Mouse (Mus musculus) kidney, adult 2 months (tissue): ENCODE measurements around the gene Vmn1r188. TPM values are rescaled to one million over a fixed set of nuclear protein-coding genes. Genes with fewer than 3 reads are reported as not detected.
"Not testable (repeated sequence)": the region's sequence is repeated elsewhere in the genome, so short reads cannot be mapped to it uniquely, and the experiment has no call there.

Source experiments
- DNase-seq: peaks from one replicate; pipeline ENCODE4 v3.0.0; 2021
- H3K27ac ChIP-seq: fragments of 200-500 bp; 2 replicates; pipeline ENCODE4 v1.5.1; 2012; ENCODE audit warnings: low read depth, low read length, control low read depth, inconsistent platforms; ENCODE audit not compliant: insufficient read depth
- H3K27me3 ChIP-seq: fragments of 200-500 bp; replicated peaks from 2 replicates; pipeline ENCODE4 v1.6.1; 2012; ENCODE audit warnings: mild to moderate bottlenecking, moderate library complexity, low read length, inconsistent platforms; ENCODE audit not compliant: control insufficient read depth, insufficient read depth
- H3K36me3 ChIP-seq: fragments of 200-500 bp; 2 replicates; pipeline ENCODE4 v1.6.1; 2012; ENCODE audit warnings: mild to moderate bottlenecking, moderate library complexity, low read length, inconsistent platforms; ENCODE audit not compliant: control insufficient read depth, insufficient read depth
- H3K4me1 ChIP-seq: fragments of 200-500 bp; 2 replicates; pipeline ENCODE4 v1.6.1; 2011; ENCODE audit warnings: low read length; ENCODE audit not compliant: control insufficient read depth, insufficient read depth
- H3K4me3 ChIP-seq: fragments of 200-500 bp; 2 replicates; pipeline ENCODE4 v1.5.1; 2011; ENCODE audit warnings: mild to moderate bottlenecking, low read depth, low read length, control low read depth; ENCODE audit not compliant: insufficient read depth
- CTCF ChIP-seq: fragments of 200-500 bp; conservative IDR thresholded peaks from 2 replicates; pipeline ENCODE4 v1.5.1; 2011; ENCODE audit warnings: low read depth, mild to moderate bottlenecking, control low read depth, low read length, moderate library complexity, mixed read lengths; ENCODE audit not compliant: insufficient read depth, insufficient read length
- POLR2A ChIP-seq: fragments of 200-500 bp; IDR thresholded peaks from one replicate; pipeline ENCODE4 v1.6.1; 2011; ENCODE audit warnings: low read depth, low read length, control low read depth
- WGBS: fragments of 180-500 bp; shearing (Covaris S2); methylation state at CpG from one replicate; pipeline ENCODE4 v1.1.7; 2018; 5-methylcytosine and 5-hydroxymethylcytosine counted together
- polyA plus RNA-seq: library from polyadenylated mRNA; depleted of rRNA; stranded (reverse); fragments of >200 nt; gene quantifications from 2 replicates; pipeline ENCODE4 v1.2.3, GENCODE M21; 2012

Gene Vmn1r188
- polyA plus RNA-seq, 1 experiment: not detected

- Histone ChIP-seq H3K4me3 (no peak overlapping the region), H3K4me1 (peaks cover 13% of the 10 kb centered on the region; the same call in 1 of the 2 replicates), H3K27me3 (no peaks in the 10 kb centered on the region), H3K36me3 (no peaks in the 10 kb centered on the region), H3K27ac (no peak overlapping the region)
- WGBS: 81% methylated on average over 5 of the region's 5 CpGs
- no peak for DNase-seq
- TF ChIP-seq POLR2A: no peak
- TF ChIP-seq CTCF: no peak
Measured at GRCm38 (mm10) chr13:22039364-22039763, 44.9 kb upstream of the Vmn1r188 start.

- H3K4me1 ChIP-seq: peaks cover 13% of the 10 kb centered on the region; the same call in 1 of the 2 replicates
- no peaks in the 10 kb centered on the region for H3K36me3 ChIP-seq
- H3K4me3 ChIP-seq: no peak overlapping the region
- no peaks in the 10 kb centered on the region for H3K27me3 ChIP-seq
- no peak for DNase-seq
- no peak overlapping the region for H3K27ac ChIP-seq
- WGBS: 23% methylated on average over 2 of the region's 2 CpGs
- TF ChIP-seq POLR2A (no peak), CTCF (no peak)
Measured at GRCm38 (mm10) chr13:22039951-22040463, 44.2 kb upstream of the Vmn1r188 start.

- H3K27me3 ChIP-seq: no peaks in the 10 kb centered on the region
- H3K4me3 ChIP-seq: peak overlapping the region; percentile 59
- H3K36me3 ChIP-seq: no peaks in the 10 kb centered on the region
- no peak overlapping the region for H3K27ac ChIP-seq
- 7% methylated on average over 21 of the region's 24 CpGs for WGBS
- DNase-seq: no peak
- TF ChIP-seq POLR2A (no peak), CTCF (no peak)
- peaks cover 13% of the 10 kb centered on the region; the same call in 1 of the 2 replicates for H3K4me1 ChIP-seq
Measured at GRCm38 (mm10) chr13:22040464-22041141, 43.6 kb upstream of the Vmn1r188 start.

GRCm38 (mm10) chr13:22041142-22041536, 43.1 kb upstream of the Vmn1r188 start, which contains the start of gene Hist1h4i:
Gene Hist1h4i, minus strand, starts transcription at chr13:22041362.
- H3K27ac ChIP-seq, H3K27me3 ChIP-seq, H3K36me3 ChIP-seq: not testable (repeated sequence)
- peaks cover 13% of the 10 kb centered on the region; the same call in 1 of the 2 replicates for H3K4me1 ChIP-seq
- H3K4me3 ChIP-seq: peak within 1 kb of the TSS; percentile 59
- 1% methylated on average over 27 of the region's 27 CpGs for WGBS
- TF ChIP-seq POLR2A: peak; percentile 78
- DNase-seq: peak; percentile 95

- Histone ChIP-seq H3K27ac (peak overlapping the region; percentile 16; the same call in 1 of the 2 replicates), H3K27me3 (no peaks in the 10 kb centered on the region), H3K36me3 (no peaks in the 10 kb centered on the region), H3K4me1 (peaks cover 10% of the 10 kb centered on the region; the same call in 1 of the 2 replicates), H3K4me3 (peak overlapping the region; percentile 28)
- WGBS: 8% methylated on average over 13 of the region's 13 CpGs
- DNase-seq: no peak
- TF ChIP-seq CTCF: no peak
- TF ChIP-seq POLR2A: no peak
Measured at GRCm38 (mm10) chr13:22041651-22042567, 42.3 kb upstream of the Vmn1r188 start.

- H3K36me3 ChIP-seq, H3K27me3 ChIP-seq: not testable (repeated sequence)
- under 1% methylated on average over 53 of the region's 80 CpGs for WGBS
- DNase-seq: peak; percentile 98
- H3K4me1 ChIP-seq: peaks cover 10% of the 10 kb centered on the region; the same call in 1 of the 2 replicates
- peak within 1 kb of the TSS; percentile 59 for H3K27ac ChIP-seq
- peak; percentile 41 for TF ChIP-seq POLR2A
- peak within 1 kb of the TSS; percentile 64 for H3K4me3 ChIP-seq
Measured at GRCm38 (mm10) chr13:22042568-22043502, 41.4 kb upstream of the Vmn1r188 start, which contains the start of the genes Hist1h2ag and Hist1h2bj. Gene Hist1h2ag, minus strand, starts transcription at chr13:22042944. Gene Hist1h2bj, plus strand, starts transcription at chr13:22043214.
